9 mouse cellular contexts compared by ENCODE assay signal in genomic region chr13:54737488-54738212, GRCm38 (mm10). TPM values are rescaled to one million over a fixed set of nuclear protein-coding genes. Genes with fewer than 3 reads are reported as not detected.
DNase-seq lines count a peak whose midpoint lies in the region; ATAC-seq and TF ChIP-seq lines count a peak whose summit lies in the region.
"Had no signal": no experiment of that assay in that cellular context is flagged by ENCODE, and none has a peak within 500 bp of the region (broad histone marks: within the 10 kb centered on the region; RNA-seq: fewer than 3 reads in every experiment).

No protein-coding gene starts in this region.

- peak overlapping the region; percentile 52 for H3K4me2 ChIP-seq in hindbrain, embryonic 11.5 days (replicated peaks; ENCODE audit: low read depth, low read length)

- peak overlapping the region; percentile 31; the same call in 1 of the 2 replicates for H3K9ac ChIP-seq in hindbrain, embryonic 11.5 days (ENCODE audit: low read depth, low read length)

- H3K4me3 ChIP-seq in erythroblast, embryonic 14.5 days (replicated peaks), result peak overlapping the region; percentile 17
- H3K4me3 ChIP-seq in E14TG2a.4 (replicated peaks; ENCODE audit: low read length), result peak overlapping the region; percentile 79
- H3K4me3 ChIP-seq in hindbrain, embryonic 11.5 days (ENCODE audit: low read depth, low read length), result peak overlapping the region; percentile 28

- peaks cover 48% of the 10 kb centered on the region for H3K27me3 ChIP-seq in erythroblast, embryonic 14.5 days (ENCODE audit: control insufficient read depth)
- H3K27me3 ChIP-seq in E14TG2a.4 (ENCODE audit: insufficient read depth, low read length), result peaks cover 80% of the 10 kb centered on the region
- H3K27me3 ChIP-seq in hindbrain, embryonic 11.5 days (ENCODE audit: control insufficient read depth, insufficient read depth, low read length), result peaks cover 40% of the 10 kb centered on the region

- H3K36me3 ChIP-seq in erythroblast, embryonic 14.5 days (ENCODE audit: control insufficient read depth), result no peaks in the 10 kb centered on the region; the same call in 1 of the 2 replicates
- H3K36me3 ChIP-seq in E14TG2a.4 (ENCODE audit: insufficient read depth, low read length), result no peaks in the 10 kb centered on the region
- H3K36me3 ChIP-seq in hindbrain, embryonic 11.5 days (ENCODE audit: control insufficient read depth, insufficient read depth, low read length), result peaks cover 3% of the 10 kb centered on the region; the same call in 1 of the 2 replicates

- 3% methylated on average over 84 of the region's 87 CpGs for WGBS in hindbrain, embryonic 11.5 days

- peak; percentile 64 for DNase-seq in embryo, embryonic 10.5 days (ENCODE audit: low spot score)
- peak; percentile 65 for DNase-seq in hindbrain, embryonic 11.5 days (ENCODE audit: low spot score)
- peak; percentile 37 for DNase-seq in mesoderm, embryonic 11.5 days (ENCODE audit: low read depth, low spot score)
- DNase-seq in spleen, postnatal 14 days (ENCODE audit: low spot score in 2 of 2), result no peak
- no peak for DNase-seq in thymus, adult 18-20 months

- no peak for ATAC-seq in erythroblast, adult 5-6 weeks (replicated peaks; ENCODE audit: low FRiP score, poor library complexity, severe bottlenecking)
- peak; percentile 47; the same call in 1 of the 2 replicates for ATAC-seq in hindbrain, embryonic 11.5 days (ENCODE audit: low FRiP score)

- H3K9me3 ChIP-seq in erythroblast, embryonic 14.5 days (ENCODE audit: control insufficient read depth, low read length), result no peaks in the 10 kb centered on the region
- H3K9me3 ChIP-seq in E14TG2a.4 (ENCODE audit: low read length), result no peaks in the 10 kb centered on the region
- no peaks in the 10 kb centered on the region for H3K9me3 ChIP-seq in hindbrain, embryonic 11.5 days (ENCODE audit: control insufficient read depth, low read length)

- H3K27ac ChIP-seq in hindbrain, embryonic 11.5 days (ENCODE audit: low read depth, low read length), result no peak overlapping the region

- no peak for TF ChIP-seq CTCF in E14TG2a.4 (conservative IDR thresholded peaks at IDR 0.05; ENCODE audit: low read length)

- no peaks in the 10 kb centered on the region for H3K4me1 ChIP-seq in erythroblast, embryonic 14.5 days (ENCODE audit: control insufficient read depth)
- peaks cover 15% of the 10 kb centered on the region for H3K4me1 ChIP-seq in E14TG2a.4 (replicated peaks; ENCODE audit: low read depth, low read length)
- peaks cover 8% of the 10 kb centered on the region; the same call in 1 of the 2 replicates for H3K4me1 ChIP-seq in hindbrain, embryonic 11.5 days (replicated peaks; ENCODE audit: control insufficient read depth, insufficient read depth, low read length)

RNA-seq across cellular contexts. Expression of gene Gprin1, which starts 12.0 kb away (rescaled TPM):
- not detected in 2 replicates for polyA plus RNA-seq in erythroblast, embryonic 14.5 days (2012)
- total RNA-seq in erythroblast, adult 5-6 weeks (2015; ENCODE audit: low replicate concordance), result not detected in 2 replicates
- total RNA-seq in erythroblast, adult 5-6 weeks (2017; ENCODE audit: low replicate concordance), result not detected in 2 replicates
- polyA plus RNA-seq in hindbrain, embryonic 11.5 days (2014; fragmentation: Nextera tagmentation; extraction: Ambion mirVana), result 7.5 and 11.2 TPM in 2 replicates

RNA-seq across cellular contexts. Expression of gene Sncb, which starts 28.7 kb away (rescaled TPM):
- polyA plus RNA-seq in erythroblast, embryonic 14.5 days (2012), result not detected in 2 replicates
- not detected in 2 replicates for total RNA-seq in erythroblast, adult 5-6 weeks (2015; ENCODE audit: low replicate concordance)
- total RNA-seq in erythroblast, adult 5-6 weeks (2017; ENCODE audit: low replicate concordance), result not detected in 2 replicates
- polyA plus RNA-seq in hindbrain, embryonic 11.5 days (2014; fragmentation: Nextera tagmentation; extraction: Ambion mirVana), result 2.3 and 2.5 TPM in 2 replicates
- polyA plus RNA-seq: gonadal fat pad, adult 2 months had no signal

RNA-seq across cellular contexts. Expression of gene Cdhr2, which starts 36.4 kb away (rescaled TPM):
- polyA plus RNA-seq in erythroblast, embryonic 14.5 days (2012), result 0.03 TPM in 1 of 2 replicates, not detected in the other
- total RNA-seq in erythroblast, adult 5-6 weeks (2015; ENCODE audit: low replicate concordance), result not detected in 2 replicates
- total RNA-seq in erythroblast, adult 5-6 weeks (2017; ENCODE audit: low replicate concordance), result not detected in 2 replicates
- not detected in 2 replicates for polyA plus RNA-seq in hindbrain, embryonic 11.5 days (2014; fragmentation: Nextera tagmentation; extraction: Ambion mirVana)

RNA-seq across cellular contexts. Expression of gene Rnf44, which starts 43.9 kb away (rescaled TPM):
- 20.2 and 23.6 TPM in 2 replicates for polyA plus RNA-seq in erythroblast, embryonic 14.5 days (2012)
- 31.3 and 33.0 TPM in 2 replicates for total RNA-seq in erythroblast, adult 5-6 weeks (2015; ENCODE audit: low replicate concordance)
- 9.9 and 30.5 TPM in 2 replicates for total RNA-seq in erythroblast, adult 5-6 weeks (2017; ENCODE audit: low replicate concordance)
- polyA plus RNA-seq in hindbrain, embryonic 11.5 days (2014; fragmentation: Nextera tagmentation; extraction: Ambion mirVana), result 99.1 and 115 TPM in 2 replicates

RNA-seq across cellular contexts. Expression of gene Eif4e1b, which starts 46.1 kb away (rescaled TPM):
- not detected in 2 replicates for polyA plus RNA-seq in erythroblast, embryonic 14.5 days (2012)
- total RNA-seq in erythroblast, adult 5-6 weeks (2015; ENCODE audit: low replicate concordance), result not detected in 2 replicates
- total RNA-seq in erythroblast, adult 5-6 weeks (2017; ENCODE audit: low replicate concordance), result not detected in 2 replicates
- not detected in 2 replicates for polyA plus RNA-seq in hindbrain, embryonic 11.5 days (2014; fragmentation: Nextera tagmentation; extraction: Ambion mirVana)
- polyA plus RNA-seq: gonadal fat pad, adult 2 months had no signal

Comparison
In these comparisons a context has a peak if more than half of its experiments do, and no peak if none do; other contexts are left out.
1. H3K4me3 ChIP-seq: peak in every context shown above with its lines; median percentile 79 in E14TG2a.4; 28 in hindbrain, embryonic 11.5 days; 17 in erythroblast, embryonic 14.5 days.
2. DNase-seq: peak in embryo, embryonic 10.5 days (single experiment), hindbrain, embryonic 11.5 days (single experiment) and mesoderm, embryonic 11.5 days (single experiment); none in spleen, postnatal 14 days (0 of 2) and thymus, adult 18-20 months (0 of 2).